Mouse (Mus musculus) limb, embryonic 12.5 days (tissue): ENCODE data around the gene Coq8b. TPM values are rescaled to one million over a fixed set of nuclear protein-coding genes. Genes with fewer than 3 reads are reported as not detected.
A peak's percentile ranks its signal among the peaks of the same experiment; 100 is the strongest.

Experiments used
- ATAC-seq: fragments of 200-750 bp; cut with Nextera tagmentation; 2 replicates; pipeline ENCODE4 v1.8.0; 2017; ENCODE audit warnings: low read depth, moderate TSS enrichment; ENCODE audit not compliant: insufficient number of reproducible peaks, insufficient read depth, low FRiP score, low TSS enrichment
- H3K27ac ChIP-seq: fragments of 300-500 bp; sonication (generic); 2 replicates; pipeline ENCODE4 v1.5.1; 2016; ENCODE audit warnings: mild to moderate bottlenecking, moderate library complexity
- H3K27me3 ChIP-seq: fragments of 300-500 bp; sonication (generic); 2 replicates; pipeline ENCODE4 v1.6.1; 2016; ENCODE audit warnings: mild to moderate bottlenecking, moderate library complexity
- H3K36me3 ChIP-seq: fragments of 300-500 bp; sonication (generic); 2 replicates; pipeline ENCODE4 v1.6.1; 2016; ENCODE audit warnings: mild to moderate bottlenecking, moderate library complexity
- H3K4me1 ChIP-seq: fragments of 300-500 bp; sonication (generic); replicated peaks from 2 replicates; pipeline ENCODE4 v1.6.1; 2016
- H3K4me2 ChIP-seq: fragments of 300-500 bp; sonication (generic); 2 replicates; pipeline ENCODE4 v1.6.1; 2016; ENCODE audit warnings: mild to moderate bottlenecking, moderate library complexity
- H3K4me3 ChIP-seq: fragments of 300-500 bp; sonication (generic); replicated peaks from 2 replicates; pipeline ENCODE4 v1.5.1; 2016; ENCODE audit warnings: mild to moderate bottlenecking
- H3K9ac ChIP-seq: fragments of 300-500 bp; sonication (generic); replicated peaks from 2 replicates; pipeline ENCODE4 v1.6.1; 2016; ENCODE audit warnings: mild to moderate bottlenecking, moderate library complexity
- H3K9me3 ChIP-seq: fragments of 300-500 bp; sonication (generic); 2 replicates; pipeline ENCODE4 v1.6.1; 2016; ENCODE audit warnings: mild to moderate bottlenecking, moderate library complexity
- WGBS: fragments of 180-500 bp; shearing (Covaris S2); methylation state at CpG from one replicate; pipeline ENCODE4 v1.1.7; 2016; 5-methylcytosine and 5-hydroxymethylcytosine counted together
- polyA plus RNA-seq: library from polyadenylated mRNA; unstranded; fragments of >200 nt; fragmentation: Nextera tagmentation; extraction: Ambion mirVana; gene quantifications from 2 replicates; pipeline ENCODE4 v1.2.1, GENCODE M21; 2016

Coq8b gene
- polyA plus RNA-seq, 1 experiment from 2014 or later, result 15.7 TPM

GRCm38 (mm10) chr7:27203730-27204449 lies 28.9 kb upstream of the Coq8b start:
- Histone ChIP-seq H3K9me3 (no peaks in the 10 kb centered on the region), H3K27me3 (no peaks in the 10 kb centered on the region), H3K4me3 (no peak overlapping the region), H3K4me1 (no peaks in the 10 kb centered on the region), H3K4me2 (no peak overlapping the region), H3K9ac (no peak overlapping the region), H3K27ac (no peak overlapping the region), H3K36me3 (peaks cover 76% of the 10 kb centered on the region)
- no peak for ATAC-seq
- 91% methylated on average over 8 of the region's 8 CpGs for WGBS

GRCm38 (mm10) chr7:27212626-27213025 lies 20.2 kb upstream of the Coq8b start:
- WGBS, result 88% methylated on average over 2 of the region's 2 CpGs
- Histone ChIP-seq H3K27ac (no peak overlapping the region), H3K9me3 (no peaks in the 10 kb centered on the region), H3K36me3 (peaks cover 90% of the 10 kb centered on the region), H3K27me3 (no peaks in the 10 kb centered on the region), H3K4me3 (no peak overlapping the region), H3K9ac (no peak overlapping the region), H3K4me2 (no peak overlapping the region), H3K4me1 (no peaks in the 10 kb centered on the region)
- no peak for ATAC-seq

DNA sequence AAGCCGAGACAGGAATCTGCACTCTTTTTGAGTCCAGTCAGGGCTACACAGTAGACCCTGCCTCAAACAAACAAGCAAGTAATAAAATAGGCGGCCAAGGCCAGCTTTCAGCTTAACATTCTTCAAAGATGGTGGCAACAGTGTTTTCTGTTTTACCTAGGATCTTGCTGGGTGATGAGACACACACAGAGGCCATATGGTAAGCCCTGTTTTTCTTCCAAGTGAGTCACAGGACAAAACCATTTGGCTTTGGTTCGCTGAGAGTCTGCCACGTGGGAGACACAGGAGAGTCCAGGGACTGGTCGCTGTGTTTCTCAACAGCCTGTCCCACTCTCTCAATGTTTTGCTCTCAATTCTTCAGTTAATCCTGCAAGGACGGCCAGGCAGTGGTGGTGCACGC lies 14.2 kb upstream of the Coq8b start:
- Histone ChIP-seq H3K4me2 (no peak overlapping the region), H3K27me3 (no peaks in the 10 kb centered on the region), H3K9me3 (no peaks in the 10 kb centered on the region), H3K36me3 (peaks cover 74% of the 10 kb centered on the region), H3K27ac (no peak overlapping the region), H3K9ac (no peak overlapping the region), H3K4me1 (peaks cover 4% of the 10 kb centered on the region; the same call in 1 of the 2 replicates), H3K4me3 (no peak overlapping the region)
- WGBS, result 80% methylated on average over 7 of the region's 7 CpGs
- ATAC-seq, result no peak

DNA sequence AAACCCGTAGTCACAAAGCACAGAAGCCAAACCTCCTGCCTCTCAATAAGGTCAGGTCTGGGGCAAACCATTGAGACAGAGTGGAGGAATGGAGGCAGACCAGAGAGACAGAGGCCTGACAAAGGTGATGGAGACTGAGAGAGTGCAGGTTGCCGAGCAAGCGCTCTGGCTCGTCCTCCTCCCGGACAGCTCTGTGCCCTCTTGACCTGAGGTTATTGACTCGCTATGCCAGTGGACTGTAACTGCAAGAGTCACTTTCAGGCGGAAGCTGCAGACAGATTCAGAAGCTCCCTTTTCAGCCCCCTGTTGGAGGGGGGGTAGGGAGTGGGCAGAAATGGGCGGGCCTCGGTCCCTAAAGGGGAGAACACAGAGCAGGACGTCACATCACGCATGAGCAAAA lies 12.9 kb upstream of the Coq8b start:
- Histone ChIP-seq H3K4me3 (no peak overlapping the region), H3K36me3 (peaks cover 61% of the 10 kb centered on the region), H3K9me3 (no peaks in the 10 kb centered on the region), H3K27ac (no peak overlapping the region), H3K9ac (no peak overlapping the region), H3K4me1 (peaks cover 18% of the 10 kb centered on the region), H3K27me3 (no peaks in the 10 kb centered on the region), H3K4me2 (no peak overlapping the region)
- WGBS, result 75% methylated on average over 11 of the region's 11 CpGs
- ATAC-seq, result no peak

DNA sequence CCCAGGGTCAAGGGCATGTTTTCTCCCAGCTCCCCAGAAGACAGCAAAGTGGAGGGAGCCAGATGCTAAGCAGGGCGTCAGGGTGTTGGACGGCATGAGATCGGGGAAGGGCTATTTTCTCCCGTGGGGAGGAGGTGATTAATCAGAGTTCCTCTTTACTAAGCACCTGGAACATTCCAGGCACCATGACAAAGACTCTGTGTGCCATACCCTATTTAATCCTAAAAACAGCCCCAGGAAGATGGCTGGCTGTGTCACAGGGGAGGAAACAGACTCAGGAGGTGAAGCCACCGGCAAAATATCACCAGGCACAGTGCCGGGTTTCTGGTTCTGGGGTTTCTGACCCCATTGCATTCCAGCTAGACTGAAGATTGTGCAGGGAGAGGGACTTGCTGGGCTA lies 10.9 kb upstream of the Coq8b start:
- Histone ChIP-seq H3K27ac (no peak overlapping the region), H3K9me3 (no peaks in the 10 kb centered on the region), H3K4me2 (no peak overlapping the region), H3K27me3 (no peaks in the 10 kb centered on the region), H3K36me3 (peaks cover 46% of the 10 kb centered on the region), H3K4me1 (peaks cover 38% of the 10 kb centered on the region), H3K9ac (no peak overlapping the region), H3K4me3 (no peak overlapping the region)
- 82% methylated on average over 6 of the region's 6 CpGs for WGBS
- ATAC-seq, result no peak

- Histone ChIP-seq H3K27me3 (no peaks in the 10 kb centered on the region), H3K36me3 (peaks cover 40% of the 10 kb centered on the region), H3K9me3 (no peaks in the 10 kb centered on the region), H3K4me3 (no peak overlapping the region), H3K9ac (no peak overlapping the region), H3K4me1 (peaks cover 44% of the 10 kb centered on the region), H3K27ac (no peak overlapping the region), H3K4me2 (no peak overlapping the region)
- no peak for ATAC-seq
- 69% methylated on average over 1 of the region's 1 CpGs for WGBS
These were observed 10.3 kb upstream of the Coq8b start for GRCm38 (mm10) chr7:27222538-27222937.

GRCm38 (mm10) chr7:27224877-27225575 lies 7.8 kb upstream of the Coq8b start:
- no peaks in the 10 kb centered on the region for H3K27me3 ChIP-seq
- ATAC-seq, result no peak
- peaks cover 20% of the 10 kb centered on the region; the same call in 1 of the 2 replicates for H3K36me3 ChIP-seq
- H3K4me2 ChIP-seq, result peak overlapping the region; percentile 87
- H3K9me3 ChIP-seq, result no peaks in the 10 kb centered on the region
- 72% methylated on average over 11 of the region's 11 CpGs for WGBS
- H3K4me1 ChIP-seq, result peaks cover 51% of the 10 kb centered on the region
- peak overlapping the region; percentile 12 for H3K4me3 ChIP-seq
- H3K27ac ChIP-seq, result no peak overlapping the region
- H3K9ac ChIP-seq, result no peak overlapping the region

GRCm38 (mm10) chr7:27227276-27227675 lies 5.5 kb upstream of the Coq8b start:
- WGBS, result 33% methylated on average over 9 of the region's 9 CpGs
- peaks cover 51% of the 10 kb centered on the region for H3K4me1 ChIP-seq
- ATAC-seq, result no peak
- peak overlapping the region; percentile 86 for H3K4me3 ChIP-seq
- no peaks in the 10 kb centered on the region for H3K27me3 ChIP-seq
- peaks cover 1% of the 10 kb centered on the region; the same call in 1 of the 2 replicates for H3K36me3 ChIP-seq
- no peaks in the 10 kb centered on the region for H3K9me3 ChIP-seq
- H3K27ac ChIP-seq, result no peak overlapping the region
- H3K9ac ChIP-seq, result peak overlapping the region; percentile 80
- peak overlapping the region; percentile 87 for H3K4me2 ChIP-seq

DNA sequence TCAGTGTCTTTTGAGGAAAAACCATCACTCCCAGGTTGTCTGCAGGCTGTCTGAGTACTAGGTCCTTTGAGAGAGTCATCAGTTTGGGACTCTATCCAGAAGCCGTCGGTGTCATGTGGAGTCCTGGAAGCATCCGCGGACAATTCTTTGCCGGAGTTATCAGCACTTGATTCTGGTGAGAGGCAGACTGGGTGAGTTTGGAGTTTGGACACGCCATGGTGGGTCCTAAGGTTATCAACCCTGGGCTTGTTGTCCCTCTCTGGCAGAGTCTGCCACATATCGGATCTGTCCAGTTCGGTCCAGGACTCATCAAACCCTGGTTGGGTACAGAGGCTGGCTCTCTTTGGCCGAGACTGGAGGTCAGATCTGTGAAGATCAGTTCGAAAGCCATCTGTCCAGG lies 5.1 kb upstream of the Coq8b start:
- Histone ChIP-seq H3K9ac (peak overlapping the region; percentile 80), H3K4me3 (peak overlapping the region; percentile 86), H3K4me2 (peak overlapping the region; percentile 87), H3K9me3 (no peaks in the 10 kb centered on the region), H3K4me1 (peaks cover 54% of the 10 kb centered on the region), H3K27ac (peak overlapping the region; percentile 88; the same call in 1 of the 2 replicates), H3K27me3 (no peaks in the 10 kb centered on the region), H3K36me3 (no peaks in the 10 kb centered on the region)
- 0 out of 2 replicates have a peak, but pooled peaks have one; percentile 6 for ATAC-seq
- 4% methylated on average over 10 of the region's 10 CpGs for WGBS

- Histone ChIP-seq H3K27ac (peak within 1 kb of the TSS; percentile 88), H3K4me3 (peak within 1 kb of the TSS; percentile 86), H3K4me2 (peak within 1 kb of the TSS; percentile 87), H3K4me1 (peaks cover 54% of the 10 kb centered on the region), H3K9me3 (no peaks in the 10 kb centered on the region), H3K36me3 (no peaks in the 10 kb centered on the region), H3K27me3 (no peaks in the 10 kb centered on the region), H3K9ac (peak within 1 kb of the TSS; percentile 80)
- WGBS, result under 1% methylated on average over 46 of the region's 49 CpGs
- ATAC-seq, result peak; percentile 75
These were observed 4.5 kb upstream of the Coq8b start, which contains the start of gene Itpkc for GRCm38 (mm10) chr7:27228281-27228821. Itpkc (minus strand) TSS chr7:27228661.

DNA sequence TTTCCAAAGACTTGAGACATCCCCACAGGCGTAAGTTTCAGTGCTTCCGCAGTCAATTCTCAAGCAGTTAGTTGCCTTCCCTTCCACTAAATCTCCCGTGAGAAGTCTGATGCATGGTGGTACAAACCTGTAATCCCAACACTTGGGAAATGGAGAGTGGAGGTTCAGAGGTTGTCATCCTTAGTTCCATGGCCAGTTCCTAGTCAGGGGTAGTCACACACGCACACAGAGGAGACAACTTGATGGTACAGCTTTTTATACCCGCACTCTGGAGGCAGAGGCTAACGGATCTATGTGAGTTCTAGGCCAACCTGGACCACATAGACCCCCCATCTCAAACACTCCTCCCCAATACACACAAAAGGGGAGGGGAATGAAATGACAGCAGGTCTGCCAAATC lies 4.0 kb upstream of the Coq8b start:
- no peak for ATAC-seq
- Histone ChIP-seq H3K4me1 (peaks cover 54% of the 10 kb centered on the region), H3K36me3 (no peaks in the 10 kb centered on the region)

More for the DNA sequence above, 4.0 kb upstream of the Coq8b start:
- peak overlapping the region; percentile 80 for H3K9ac ChIP-seq
- peak overlapping the region; percentile 88 for H3K27ac ChIP-seq
- peak overlapping the region; percentile 86 for H3K4me3 ChIP-seq
- WGBS, result 18% methylated on average over 6 of the region's 6 CpGs
- no peaks in the 10 kb centered on the region for H3K9me3 ChIP-seq
- H3K4me2 ChIP-seq, result peak overlapping the region; percentile 87
- no peaks in the 10 kb centered on the region for H3K27me3 ChIP-seq
